Mouse (Mus musculus): Measurements from ENCODE around the gene Trabd2b. TPM values are rescaled to one million over a fixed set of nuclear protein-coding genes. Genes with fewer than 3 reads are reported as not detected.

Gene Trabd2b
- total and polyA plus RNA-seq, 3 experiments: 29.1 to 69.8 (median 60.1) TPM

DNA sequence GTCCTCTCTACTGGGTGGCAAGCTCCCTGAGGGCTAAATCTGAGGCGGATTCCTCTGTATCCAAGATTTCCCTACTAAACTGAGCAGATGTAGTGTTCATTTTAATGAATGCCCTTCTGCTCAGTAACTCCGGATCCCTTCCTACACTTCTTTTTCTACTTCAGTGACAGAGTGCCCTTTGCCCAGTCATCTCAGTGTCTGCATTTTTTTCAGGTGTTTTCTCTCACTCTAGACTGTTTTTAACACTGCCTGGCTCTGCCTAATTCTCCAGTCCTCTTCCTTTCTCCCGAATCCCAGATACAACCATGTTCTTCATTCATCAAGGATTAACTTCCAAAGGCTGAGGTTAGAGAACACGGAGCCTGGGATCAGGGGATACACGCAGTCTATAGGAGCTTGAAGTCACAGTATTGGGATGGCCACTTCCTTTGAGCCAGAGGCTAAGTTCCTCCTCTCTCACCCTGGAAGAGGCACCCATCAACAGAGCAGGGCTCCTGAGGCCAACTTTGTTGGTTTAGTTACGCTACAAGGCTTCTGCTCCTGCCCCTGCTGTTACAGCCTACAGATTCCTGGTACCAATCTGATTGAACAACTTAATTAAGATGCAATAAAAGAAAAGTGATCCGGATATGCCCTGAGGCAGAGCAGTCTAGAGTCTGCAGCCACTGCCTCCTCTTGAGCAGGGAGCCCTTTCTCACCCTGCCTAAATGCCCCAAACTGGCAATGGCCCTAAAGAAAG lies 4.4 kb upstream of the Trabd2b start:
- Histone ChIP-seq H3K9ac (ENCODE audit: low read depth, low read length) (no peak overlapping the region), H3K4me1 (ENCODE audit: control insufficient read depth, insufficient read depth, low read length) (peaks cover 2% of the 10 kb centered on the region), H3K36me3 (ENCODE audit: control insufficient read depth, insufficient read depth, low read length) (no peaks in the 10 kb centered on the region), H3K27ac (no peak overlapping the region), H3K79me2 (replicated peaks; ENCODE audit: control insufficient read depth, insufficient read depth, low read length) (no peaks in the 10 kb centered on the region), H3K4me3 (no peak overlapping the region), H3K27me3 (ENCODE audit: control insufficient read depth, insufficient read depth, low read length) (no peaks in the 10 kb centered on the region)
- TF ChIP-seq EP300 (IDR thresholded peaks at IDR 0.05; ENCODE audit: insufficient read depth, low read depth, low read length) (no peak), CTCF (IDR thresholded peaks at IDR 0.05) (no peak), POLR2A (IDR thresholded peaks at IDR 0.05; ENCODE audit: insufficient read depth, low read depth, low read length) (no peak)
- intact Hi-C loops (cut with DNase I): no loop called here
- WGBS: 83% methylated on average over 7 of the region's 7 CpGs
- no peak for DNase-seq

DNA sequence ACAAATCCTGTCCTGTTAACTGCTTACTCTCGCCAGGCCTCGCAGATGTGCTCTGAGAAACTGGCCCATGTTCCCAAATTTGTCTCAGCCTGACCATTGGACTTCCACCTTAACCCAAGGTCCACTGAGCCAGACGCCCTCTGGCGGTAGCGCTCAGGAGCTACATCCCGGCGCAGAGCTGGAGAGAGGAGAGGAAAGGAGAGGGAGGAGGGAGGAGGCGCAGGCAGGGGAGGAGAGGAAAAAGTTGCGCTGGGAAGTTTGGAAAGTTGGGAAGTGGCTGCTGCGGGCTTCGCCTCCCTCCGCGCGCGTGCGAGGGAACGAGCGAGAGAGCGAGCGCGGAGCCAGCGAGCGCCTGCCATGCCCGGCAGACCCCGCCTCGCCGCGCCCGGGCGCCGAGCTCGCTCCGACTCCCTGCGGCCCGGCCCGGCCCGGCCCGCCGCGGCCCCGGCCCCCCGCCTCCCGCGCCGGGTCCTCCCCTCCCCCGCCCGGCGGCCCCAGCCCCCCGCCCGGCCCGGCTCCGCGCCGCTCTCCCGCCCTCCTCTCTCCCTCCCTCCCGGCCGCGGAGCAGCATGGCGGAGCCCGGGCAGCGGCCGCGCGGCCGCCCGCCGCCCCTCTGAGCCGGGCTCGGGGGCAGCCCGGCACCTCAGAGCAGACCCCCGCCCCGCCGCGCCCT lies 706 bp upstream of the Trabd2b start:
- Histone ChIP-seq H3K27me3 (ENCODE audit: control insufficient read depth, insufficient read depth, low read length) (no peaks in the 10 kb centered on the region), H3K27ac (peak overlapping the region; percentile 85), H3K9ac (ENCODE audit: low read depth, low read length) (peak overlapping the region; percentile 97), H3K4me3 (peak overlapping the region; percentile 70), H3K79me2 (replicated peaks; ENCODE audit: control insufficient read depth, insufficient read depth, low read length) (no peaks in the 10 kb centered on the region), H3K4me1 (ENCODE audit: control insufficient read depth, insufficient read depth, low read length) (peaks cover 5% of the 10 kb centered on the region), H3K36me3 (ENCODE audit: control insufficient read depth, insufficient read depth, low read length) (no peaks in the 10 kb centered on the region)
- intact Hi-C loops (cut with DNase I): loop anchor here (2.0 to 5.0 kb wide), 5 partner anchors 36 to 231 kb away; no protein-coding TSS in a partner anchor
- TF ChIP-seq POLR2A (IDR thresholded peaks at IDR 0.05; ENCODE audit: insufficient read depth, low read depth, low read length): peak; percentile 58
- peak; percentile 100; the same call in 1 of the 2 replicates for TF ChIP-seq CTCF (IDR thresholded peaks at IDR 0.05)
- peak; percentile 91 for TF ChIP-seq EP300 (IDR thresholded peaks at IDR 0.05; ENCODE audit: insufficient read depth, low read depth, low read length)
- peak; percentile 89 to 90 for DNase-seq
- under 1% methylated on average over 27 of the region's 74 CpGs for WGBS

DNA sequence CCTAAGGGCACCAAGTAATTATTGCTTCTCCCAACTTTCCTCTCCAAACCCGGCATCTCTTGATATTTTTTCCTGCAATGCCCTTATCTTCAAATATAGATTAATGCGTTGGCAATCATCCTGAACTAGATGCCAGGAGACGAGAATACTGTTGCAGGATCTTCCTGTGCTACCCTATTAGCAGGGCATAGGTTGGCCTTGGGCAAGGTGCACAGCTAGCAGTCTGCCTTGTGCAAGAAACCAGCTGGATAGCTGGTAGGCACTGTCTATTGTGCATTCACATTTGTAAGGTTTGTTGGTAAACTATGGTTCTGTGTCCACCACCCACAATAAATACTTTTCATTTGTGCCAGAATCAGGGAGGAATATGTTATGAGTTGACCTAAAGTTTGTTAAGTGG lies 992 bp downstream of the Trabd2b start:
- peak overlapping the region; percentile 81 for H3K27ac ChIP-seq
- H3K36me3 ChIP-seq (ENCODE audit: control insufficient read depth, insufficient read depth, low read length): no peaks in the 10 kb centered on the region; the same call in none of the 2 replicates
- WGBS: 34% methylated on average over 3 of the region's 3 CpGs
- H3K4me3 ChIP-seq: peak overlapping the region; percentile 70
- no peak for DNase-seq
- H3K79me2 ChIP-seq (replicated peaks; ENCODE audit: control insufficient read depth, insufficient read depth, low read length): no peaks in the 10 kb centered on the region
- TF ChIP-seq CTCF (IDR thresholded peaks at IDR 0.05) (no peak), EP300 (IDR thresholded peaks at IDR 0.05; ENCODE audit: insufficient read depth, low read depth, low read length) (no peak), POLR2A (IDR thresholded peaks at IDR 0.05; ENCODE audit: insufficient read depth, low read depth, low read length) (no peak)
- peak overlapping the region; percentile 40; the same call in 1 of the 2 replicates for H3K9ac ChIP-seq (ENCODE audit: low read depth, low read length)
- no peaks in the 10 kb centered on the region for H3K27me3 ChIP-seq (ENCODE audit: control insufficient read depth, insufficient read depth, low read length)
- intact Hi-C loops (cut with DNase I): loop anchor here (5.0 kb wide), 3 partner anchors 35 to 205 kb away; no protein-coding TSS in a partner anchor
- peaks cover 5% of the 10 kb centered on the region for H3K4me1 ChIP-seq (ENCODE audit: control insufficient read depth, insufficient read depth, low read length)

DNA sequence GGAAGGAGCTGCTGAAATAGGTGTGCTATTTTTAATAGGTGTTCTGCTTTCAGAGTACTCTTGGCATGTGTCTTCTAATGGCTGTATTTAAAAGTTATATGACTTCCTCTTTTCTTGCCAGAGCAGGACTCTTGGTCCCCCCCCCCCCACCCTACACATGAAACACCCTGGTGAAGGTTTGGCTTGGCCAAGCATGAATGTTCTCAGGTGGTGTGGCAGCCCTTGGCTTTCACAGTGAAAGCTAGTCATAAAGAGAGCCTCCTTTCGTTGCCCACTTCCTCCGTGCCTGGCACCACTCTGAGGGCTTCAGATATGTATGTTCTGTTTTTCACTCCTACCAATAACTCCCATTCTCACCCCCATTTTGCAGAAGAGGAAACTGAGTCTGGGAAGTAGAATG lies 1.8 kb downstream of the Trabd2b start:
- Histone ChIP-seq H3K27me3 (ENCODE audit: control insufficient read depth, insufficient read depth, low read length) (no peaks in the 10 kb centered on the region), H3K27ac (peak overlapping the region; percentile 81), H3K79me2 (replicated peaks; ENCODE audit: control insufficient read depth, insufficient read depth, low read length) (no peaks in the 10 kb centered on the region), H3K9ac (ENCODE audit: low read depth, low read length) (peak overlapping the region; percentile 47; the same call in 1 of the 2 replicates), H3K4me3 (no peak overlapping the region), H3K36me3 (ENCODE audit: control insufficient read depth, insufficient read depth, low read length) (peaks cover 2% of the 10 kb centered on the region), H3K4me1 (ENCODE audit: control insufficient read depth, insufficient read depth, low read length) (peaks cover 5% of the 10 kb centered on the region)
- TF ChIP-seq CTCF (IDR thresholded peaks at IDR 0.05) (no peak), EP300 (IDR thresholded peaks at IDR 0.05; ENCODE audit: insufficient read depth, low read depth, low read length) (no peak), POLR2A (IDR thresholded peaks at IDR 0.05; ENCODE audit: insufficient read depth, low read depth, low read length) (no peak)
- intact Hi-C loops (cut with DNase I): loop anchor here (5.0 kb wide), 3 partner anchors 34 to 204 kb away; no protein-coding TSS in a partner anchor
- no peak for DNase-seq
- 43% methylated on average over 2 of the region's 2 CpGs for WGBS

DNA sequence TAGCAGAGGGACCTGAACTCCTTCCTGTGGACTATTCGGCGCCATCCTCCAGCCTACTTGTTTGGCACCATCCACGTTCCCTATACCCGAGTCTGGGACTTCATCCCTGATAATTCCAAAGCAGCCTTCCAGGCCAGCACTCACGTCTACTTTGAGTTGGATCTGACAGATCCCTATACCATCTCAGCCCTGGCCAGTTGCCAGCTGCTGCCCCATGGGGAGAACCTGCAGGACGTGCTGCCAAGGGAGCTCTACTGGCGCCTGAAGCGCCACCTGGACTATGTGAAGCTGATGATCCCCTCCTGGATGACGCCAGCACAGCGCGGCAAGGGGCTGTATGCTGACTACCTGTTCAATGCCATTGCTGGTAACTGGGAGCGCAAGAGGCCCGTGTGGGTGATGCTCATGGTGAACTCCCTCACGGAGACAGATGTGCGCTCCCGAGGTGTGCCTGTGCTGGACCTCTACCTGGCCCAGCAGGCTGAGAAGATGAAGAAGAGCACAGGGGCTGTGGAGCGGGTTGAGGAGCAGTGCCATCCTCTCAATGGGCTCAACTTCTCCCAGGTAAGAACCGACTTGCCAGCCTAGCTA lies 2.5 kb downstream of the Trabd2b start:
- peak overlapping the region; percentile 15; the same call in 1 of the 2 replicates for H3K27ac ChIP-seq
- intact Hi-C loops (cut with DNase I): loop anchor here (5.0 kb wide), 3 partner anchors 33 to 203 kb away; no protein-coding TSS in a partner anchor

More for the DNA sequence above, 2.5 kb downstream of the Trabd2b start:
- WGBS: 80% methylated on average over 18 of the region's 18 CpGs
- H3K36me3 ChIP-seq (ENCODE audit: control insufficient read depth, insufficient read depth, low read length): peaks cover 2% of the 10 kb centered on the region
- H3K79me2 ChIP-seq (replicated peaks; ENCODE audit: control insufficient read depth, insufficient read depth, low read length): no peaks in the 10 kb centered on the region
- H3K27me3 ChIP-seq (ENCODE audit: control insufficient read depth, insufficient read depth, low read length): no peaks in the 10 kb centered on the region
- TF ChIP-seq EP300 (IDR thresholded peaks at IDR 0.05; ENCODE audit: insufficient read depth, low read depth, low read length): no peak
- TF ChIP-seq CTCF (IDR thresholded peaks at IDR 0.05): no peak
- no peak for TF ChIP-seq POLR2A (IDR thresholded peaks at IDR 0.05; ENCODE audit: insufficient read depth, low read depth, low read length)
- peak overlapping the region; percentile 15; the same call in 1 of the 2 replicates for H3K9ac ChIP-seq (ENCODE audit: low read depth, low read length)
- H3K4me3 ChIP-seq: no peak overlapping the region
- DNase-seq: no peak
- H3K4me1 ChIP-seq (ENCODE audit: control insufficient read depth, insufficient read depth, low read length): peaks cover 5% of the 10 kb centered on the region

Data from heart, adult 2 months (tissue).